Mouse (Mus musculus): ENCODE results near the gene Hs2st1. TPM values are rescaled to one million over a fixed set of nuclear protein-coding genes. Genes with fewer than 3 reads are reported as not detected.

Hs2st1 gene
- polyA plus RNA-seq, 1 experiment from 2014 or later: 25.1 TPM

GRCm38 (mm10) chr3:144563916-144564315 is 6.1 kb downstream of the Hs2st1 start:
- Histone ChIP-seq H3K27ac (replicated peaks) (no peak overlapping the region), H3K9ac (replicated peaks) (no peak overlapping the region), H3K36me3 (no peaks in the 10 kb centered on the region), H3K9me3 (no peaks in the 10 kb centered on the region), H3K27me3 (no peaks in the 10 kb centered on the region), H3K4me1 (peaks cover 15% of the 10 kb centered on the region), H3K4me2 (replicated peaks) (no peak overlapping the region), H3K4me3 (no peak overlapping the region)
- no peak for ATAC-seq (ENCODE audit: low FRiP score, low read depth)
- WGBS: 88% methylated on average over 7 of the region's 7 CpGs

DNA sequence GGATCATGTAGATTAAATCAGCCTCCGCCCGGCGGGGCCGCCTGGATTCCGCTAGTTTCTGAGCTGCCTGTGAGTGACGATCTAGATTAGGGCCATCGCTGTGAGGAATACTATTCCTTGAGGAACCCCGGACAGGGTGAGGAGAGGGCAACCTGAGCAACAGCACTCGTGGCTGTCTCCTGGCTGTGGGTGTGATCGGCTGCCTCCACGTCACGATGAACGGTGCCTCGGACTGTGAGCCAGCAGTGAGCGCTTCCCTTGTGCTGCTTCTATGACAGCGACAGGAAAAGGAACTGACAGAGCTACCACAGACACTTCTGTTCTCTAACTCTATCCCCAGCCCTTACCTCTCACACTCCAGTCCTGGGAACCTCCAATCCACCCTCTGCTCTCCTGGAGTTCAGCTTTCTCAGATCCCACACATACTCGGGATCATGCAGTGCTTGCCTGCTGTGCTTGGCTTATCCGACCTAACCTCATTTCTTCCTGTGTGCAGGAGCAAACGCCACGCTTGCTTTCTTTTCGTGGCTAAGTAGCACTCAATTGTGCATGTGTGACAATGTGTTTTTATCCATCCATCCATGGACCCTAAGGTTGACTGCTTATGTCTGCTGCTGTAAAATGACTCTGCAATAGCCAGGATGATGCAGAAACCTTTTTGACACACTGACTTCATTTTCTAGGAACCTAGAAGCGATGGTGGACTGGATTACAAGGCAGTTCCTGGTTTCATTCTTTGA is 8.3 kb downstream of the Hs2st1 start:
- no peaks in the 10 kb centered on the region for H3K27me3 ChIP-seq
- no peak overlapping the region for H3K4me3 ChIP-seq
- H3K27ac ChIP-seq (replicated peaks): no peak overlapping the region
- peaks cover 29% of the 10 kb centered on the region for H3K4me1 ChIP-seq
- no peak overlapping the region for H3K9ac ChIP-seq (replicated peaks)
- no peak for ATAC-seq (ENCODE audit: low FRiP score, low read depth)
- no peaks in the 10 kb centered on the region for H3K36me3 ChIP-seq
- 62% methylated on average over 22 of the region's 22 CpGs for WGBS
- no peaks in the 10 kb centered on the region for H3K9me3 ChIP-seq
- no peak overlapping the region for H3K4me2 ChIP-seq (replicated peaks)

GRCm38 (mm10) chr3:144558274-144558673 is 11.7 kb downstream of the Hs2st1 start:
- H3K27ac ChIP-seq (replicated peaks): no peak overlapping the region
- no peak overlapping the region for H3K4me3 ChIP-seq
- H3K9ac ChIP-seq (replicated peaks): 0 out of 2 replicates have a peak overlapping the region, but pooled peaks have one; percentile 6
- WGBS: 46% methylated on average over 5 of the region's 5 CpGs
- ATAC-seq (ENCODE audit: low FRiP score, low read depth): no peak
- H3K36me3 ChIP-seq: no peaks in the 10 kb centered on the region
- no peaks in the 10 kb centered on the region for H3K27me3 ChIP-seq
- peaks cover 42% of the 10 kb centered on the region for H3K4me1 ChIP-seq
- no peak overlapping the region for H3K4me2 ChIP-seq (replicated peaks)
- no peaks in the 10 kb centered on the region for H3K9me3 ChIP-seq

- Histone ChIP-seq H3K36me3 (no peaks in the 10 kb centered on the region), H3K4me3 (peak overlapping the region; percentile 23), H3K4me2 (replicated peaks) (peak overlapping the region; percentile 49), H3K27ac (replicated peaks) (peak overlapping the region; percentile 60; the same call in 1 of the 2 replicates), H3K4me1 (peaks cover 41% of the 10 kb centered on the region), H3K9ac (replicated peaks) (peak overlapping the region; percentile 52), H3K9me3 (no peaks in the 10 kb centered on the region), H3K27me3 (no peaks in the 10 kb centered on the region)
- ATAC-seq (ENCODE audit: low FRiP score, low read depth): peak; percentile 66
- 2% methylated on average over 16 of the region's 16 CpGs for WGBS
Observed at GRCm38 (mm10) chr3:144556625-144557324, 13.2 kb downstream of the Hs2st1 start.

GRCm38 (mm10) chr3:144555144-144555543 is 14.8 kb downstream of the Hs2st1 start:
- Histone ChIP-seq H3K27ac (replicated peaks) (no peak overlapping the region), H3K4me2 (replicated peaks) (no peak overlapping the region), H3K36me3 (no peaks in the 10 kb centered on the region), H3K9me3 (no peaks in the 10 kb centered on the region), H3K4me1 (peaks cover 47% of the 10 kb centered on the region), H3K4me3 (no peak overlapping the region), H3K27me3 (no peaks in the 10 kb centered on the region), H3K9ac (replicated peaks) (no peak overlapping the region)
- 86% methylated on average over 7 of the region's 7 CpGs for WGBS
- no peak for ATAC-seq (ENCODE audit: low FRiP score, low read depth)

GRCm38 (mm10) chr3:144554503-144554902 is 15.5 kb downstream of the Hs2st1 start:
- Histone ChIP-seq H3K4me2 (replicated peaks) (no peak overlapping the region), H3K27ac (replicated peaks) (no peak overlapping the region), H3K4me3 (no peak overlapping the region), H3K9ac (replicated peaks) (no peak overlapping the region), H3K36me3 (no peaks in the 10 kb centered on the region), H3K4me1 (peaks cover 47% of the 10 kb centered on the region), H3K9me3 (no peaks in the 10 kb centered on the region), H3K27me3 (no peaks in the 10 kb centered on the region)
- 70% methylated on average over 9 of the region's 9 CpGs for WGBS
- ATAC-seq (ENCODE audit: low FRiP score, low read depth): no peak

DNA sequence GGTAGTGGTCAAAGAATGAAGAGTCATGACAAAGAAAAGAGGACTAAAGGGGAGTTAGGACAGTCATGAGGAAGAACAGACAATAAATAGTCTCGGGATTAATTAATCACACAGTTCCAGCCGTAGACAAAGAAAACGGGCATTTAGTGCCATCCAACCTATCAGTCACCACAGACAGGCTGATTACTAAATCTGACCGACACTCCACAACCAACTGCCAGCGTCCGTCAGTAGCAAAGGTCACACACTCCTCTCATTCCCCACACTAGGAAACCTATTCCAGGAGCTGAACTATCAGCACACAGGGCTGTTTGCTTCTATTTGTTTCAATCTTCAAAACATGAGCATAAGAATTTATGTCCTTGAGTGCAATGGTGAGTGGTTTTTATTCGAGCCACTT is 16.0 kb downstream of the Hs2st1 start:
- Histone ChIP-seq H3K27me3 (no peaks in the 10 kb centered on the region), H3K36me3 (no peaks in the 10 kb centered on the region), H3K27ac (replicated peaks) (no peak overlapping the region), H3K4me3 (no peak overlapping the region), H3K9me3 (no peaks in the 10 kb centered on the region), H3K4me1 (peaks cover 44% of the 10 kb centered on the region), H3K9ac (replicated peaks) (no peak overlapping the region), H3K4me2 (replicated peaks) (no peak overlapping the region)
- no peak for ATAC-seq (ENCODE audit: low FRiP score, low read depth)
- WGBS: 49% methylated on average over 7 of the region's 7 CpGs

DNA sequence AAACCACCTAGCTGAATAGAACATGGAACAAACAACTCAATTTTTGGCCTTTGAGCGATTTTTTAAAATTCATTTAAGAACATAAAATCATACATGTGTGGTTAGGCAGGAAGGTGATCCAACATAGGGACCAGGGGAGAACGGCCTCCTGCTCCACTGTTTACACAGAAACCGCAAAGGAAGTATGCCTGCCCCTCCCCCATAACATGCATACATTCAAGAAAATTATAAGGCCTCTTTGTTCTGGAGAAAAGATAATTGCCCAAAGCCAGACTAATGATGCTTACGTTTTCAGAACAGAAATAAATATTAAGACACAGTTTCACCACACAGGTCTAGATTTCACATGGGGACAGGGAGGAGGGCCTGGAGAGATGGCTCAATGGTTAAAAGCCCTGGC is 18.6 kb downstream of the Hs2st1 start:
- Histone ChIP-seq H3K9ac (replicated peaks) (no peak overlapping the region), H3K4me1 (peaks cover 31% of the 10 kb centered on the region), H3K4me2 (replicated peaks) (no peak overlapping the region), H3K36me3 (no peaks in the 10 kb centered on the region), H3K27me3 (no peaks in the 10 kb centered on the region), H3K4me3 (no peak overlapping the region), H3K9me3 (no peaks in the 10 kb centered on the region), H3K27ac (replicated peaks) (no peak overlapping the region)
- ATAC-seq (ENCODE audit: low FRiP score, low read depth): no peak
- WGBS: 75% methylated on average over 4 of the region's 4 CpGs

DNA sequence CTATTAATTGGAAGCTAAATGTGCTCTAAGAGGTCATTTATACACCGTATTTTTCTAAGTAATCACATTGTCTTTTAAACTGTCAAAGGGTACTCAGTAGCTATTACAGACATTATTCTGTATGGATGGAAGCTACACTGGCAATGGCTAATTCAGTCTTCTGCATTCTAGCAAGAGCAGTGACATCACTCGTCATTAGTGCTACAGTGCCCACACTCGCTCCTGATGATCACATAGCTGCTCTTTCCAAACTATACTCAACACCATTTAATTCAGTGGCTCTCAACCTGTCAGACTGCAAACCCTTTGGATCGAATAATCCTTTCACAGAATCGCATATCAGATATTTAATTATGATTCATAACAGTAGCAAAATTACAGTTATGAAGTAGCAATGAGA is 19.3 kb downstream of the Hs2st1 start:
- Histone ChIP-seq H3K4me1 (peaks cover 32% of the 10 kb centered on the region), H3K27me3 (no peaks in the 10 kb centered on the region), H3K4me2 (replicated peaks) (no peak overlapping the region), H3K9ac (replicated peaks) (no peak overlapping the region), H3K36me3 (no peaks in the 10 kb centered on the region), H3K27ac (replicated peaks) (no peak overlapping the region), H3K4me3 (no peak overlapping the region), H3K9me3 (no peaks in the 10 kb centered on the region)
- WGBS: 89% methylated on average over 5 of the region's 5 CpGs
- no peak for ATAC-seq (ENCODE audit: low FRiP score, low read depth)

DNA sequence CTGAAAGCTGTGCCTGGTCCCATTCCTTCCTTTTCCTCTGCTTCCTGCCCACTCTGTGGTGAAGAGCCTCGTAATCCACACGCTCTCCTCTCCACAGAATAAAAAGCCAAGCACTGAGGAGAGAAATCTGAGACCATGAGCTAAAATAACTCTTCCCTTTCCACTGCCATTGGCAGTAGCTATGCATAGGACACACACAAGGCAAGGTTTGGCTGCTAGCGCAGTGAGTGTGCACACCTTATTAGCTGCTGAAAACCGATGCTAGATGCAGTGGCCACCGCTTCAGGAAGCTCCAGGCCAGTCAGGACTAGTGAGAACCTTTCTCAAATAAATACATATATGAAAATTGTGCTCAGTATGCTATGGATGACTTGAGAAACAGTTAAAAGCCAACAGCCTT is 19.9 kb downstream of the Hs2st1 start:
- Histone ChIP-seq H3K27me3 (no peaks in the 10 kb centered on the region), H3K4me2 (replicated peaks) (no peak overlapping the region), H3K36me3 (no peaks in the 10 kb centered on the region), H3K4me1 (peaks cover 33% of the 10 kb centered on the region), H3K27ac (replicated peaks) (no peak overlapping the region), H3K4me3 (no peak overlapping the region), H3K9me3 (no peaks in the 10 kb centered on the region), H3K9ac (replicated peaks) (no peak overlapping the region)
- WGBS: 93% methylated on average over 5 of the region's 5 CpGs
- ATAC-seq (ENCODE audit: low FRiP score, low read depth): no peak

- H3K27ac ChIP-seq (replicated peaks): no peak overlapping the region
- 88% methylated on average over 7 of the region's 7 CpGs for WGBS
- H3K27me3 ChIP-seq: no peaks in the 10 kb centered on the region
- no peak overlapping the region for H3K4me3 ChIP-seq
- no peaks in the 10 kb centered on the region for H3K9me3 ChIP-seq
- no peak overlapping the region for H3K9ac ChIP-seq (replicated peaks)
- no peak overlapping the region for H3K4me2 ChIP-seq (replicated peaks)
- no peaks in the 10 kb centered on the region for H3K36me3 ChIP-seq
- H3K4me1 ChIP-seq: peaks cover 24% of the 10 kb centered on the region
- ATAC-seq (ENCODE audit: low FRiP score, low read depth): no peak
Observed at GRCm38 (mm10) chr3:144548186-144548845, 21.7 kb downstream of the Hs2st1 start.

- H3K9ac ChIP-seq (replicated peaks): no peak overlapping the region
- H3K27me3 ChIP-seq: no peaks in the 10 kb centered on the region
- peaks cover 28% of the 10 kb centered on the region for H3K4me1 ChIP-seq
- H3K9me3 ChIP-seq: no peaks in the 10 kb centered on the region
- no peak overlapping the region for H3K27ac ChIP-seq (replicated peaks)
- no peak overlapping the region for H3K4me3 ChIP-seq
- ATAC-seq (ENCODE audit: low FRiP score, low read depth): no peak
- WGBS: 62% methylated on average over 4 of the region's 4 CpGs
- H3K4me2 ChIP-seq (replicated peaks): no peak overlapping the region
- no peaks in the 10 kb centered on the region for H3K36me3 ChIP-seq
Observed at GRCm38 (mm10) chr3:144546490-144546889, 23.5 kb downstream of the Hs2st1 start.
